Mouse (Mus musculus): ENCODE results near the gene Alox5ap.
A peak's percentile ranks its signal among the peaks of the same experiment; 100 is the strongest.

Alox5ap gene

GRCm38 (mm10) chr5:149316926-149317325 lies 52.4 kb downstream of the Alox5ap start:
- no peak for DNase-seq

DNA sequence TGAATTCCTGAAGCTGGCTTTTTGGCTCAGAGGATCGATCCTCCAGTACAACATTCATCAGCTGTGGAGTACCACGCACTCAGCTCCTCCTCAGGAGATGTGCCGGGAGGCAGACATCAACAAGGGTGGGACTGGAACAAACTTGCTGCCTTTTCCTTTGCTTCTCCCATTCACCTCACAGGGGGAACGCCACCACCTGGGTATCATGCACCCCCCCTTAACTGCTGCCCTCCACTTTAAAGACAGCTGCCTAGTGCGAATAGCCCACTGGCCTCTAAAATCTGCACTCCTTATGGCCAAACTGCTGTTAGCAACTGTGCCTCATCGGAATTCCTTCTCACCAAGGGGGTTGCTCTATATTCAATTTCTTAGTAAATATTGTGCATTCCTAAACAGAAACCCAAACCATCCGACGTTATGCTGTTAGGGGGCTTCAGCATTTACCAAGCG lies 55.3 kb downstream of the Alox5ap start:
- DNase-seq: no peak

- DNase-seq: peak; percentile 86
Measured at GRCm38 (mm10) chr5:149320534-149321482, 56.2 kb downstream of the Alox5ap start.

DNA sequence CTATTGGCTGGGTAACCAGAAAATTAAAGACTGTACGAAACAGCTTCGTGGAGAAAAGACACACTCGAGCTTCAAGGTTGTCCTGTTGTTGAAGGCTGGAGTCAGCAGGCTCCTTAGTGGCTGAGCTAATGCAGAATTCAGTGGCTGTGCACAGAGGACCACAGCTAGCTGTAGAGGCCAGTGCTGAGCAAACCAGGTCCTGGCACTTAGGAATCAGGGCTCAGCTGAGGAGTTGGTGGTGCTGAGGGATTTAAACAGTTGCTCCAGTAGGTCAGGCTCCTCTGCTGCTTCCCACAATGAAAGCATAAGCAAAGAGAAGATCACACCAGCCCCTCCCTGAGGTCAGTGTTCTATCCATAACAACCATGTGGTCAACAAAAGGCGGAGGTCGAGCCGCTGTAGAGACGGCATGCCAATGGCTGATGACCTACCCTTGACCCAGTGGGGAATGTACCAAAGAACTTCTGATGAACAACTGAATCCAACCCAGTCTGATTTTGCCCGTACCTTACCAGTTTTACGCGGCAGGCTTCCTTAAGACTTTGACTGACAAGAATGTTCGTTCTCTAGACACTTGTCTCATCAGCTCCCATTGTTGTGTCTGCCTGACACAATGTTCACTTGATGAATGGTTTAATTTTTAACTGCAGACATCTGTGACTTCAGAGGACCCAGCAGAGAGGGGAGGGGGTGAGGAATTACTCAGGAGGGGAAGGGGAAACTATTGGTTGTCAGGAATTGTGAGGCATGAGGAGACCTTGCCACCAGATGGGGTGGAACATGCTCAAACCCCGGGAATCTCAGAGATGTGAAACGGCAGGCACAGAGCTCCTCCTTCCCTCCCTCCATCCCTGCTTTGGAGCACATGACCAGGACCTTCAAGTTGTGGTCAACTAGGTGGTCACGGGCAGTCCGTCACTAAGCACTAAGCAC lies 57.6 kb downstream of the Alox5ap start:
- DNase-seq: peak; percentile 70

GRCm38 (mm10) chr5:149322938-149323553 lies 58.5 kb downstream of the Alox5ap start:
- DNase-seq: peak; percentile 96

DNA sequence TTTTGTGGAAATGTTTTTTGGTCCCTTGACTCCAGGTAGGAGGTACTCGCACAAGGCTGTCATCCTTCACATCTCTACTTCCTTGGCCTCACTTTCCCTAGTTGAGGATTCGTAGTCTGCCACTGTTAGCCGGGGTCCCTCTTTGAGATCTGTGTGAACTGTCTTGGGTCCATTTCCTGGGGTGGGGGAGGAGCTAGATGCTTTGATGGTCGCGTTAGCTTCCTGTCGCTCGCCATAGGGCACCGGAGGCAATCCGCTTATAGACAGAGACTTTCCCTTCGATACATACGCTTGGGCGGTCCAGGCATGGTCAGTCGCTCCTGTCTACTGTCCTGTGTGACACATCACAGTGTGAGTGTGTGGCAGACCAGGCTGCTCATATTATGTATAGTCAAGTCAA lies 60.2 kb downstream of the Alox5ap start:
- no peak for DNase-seq

DNA sequence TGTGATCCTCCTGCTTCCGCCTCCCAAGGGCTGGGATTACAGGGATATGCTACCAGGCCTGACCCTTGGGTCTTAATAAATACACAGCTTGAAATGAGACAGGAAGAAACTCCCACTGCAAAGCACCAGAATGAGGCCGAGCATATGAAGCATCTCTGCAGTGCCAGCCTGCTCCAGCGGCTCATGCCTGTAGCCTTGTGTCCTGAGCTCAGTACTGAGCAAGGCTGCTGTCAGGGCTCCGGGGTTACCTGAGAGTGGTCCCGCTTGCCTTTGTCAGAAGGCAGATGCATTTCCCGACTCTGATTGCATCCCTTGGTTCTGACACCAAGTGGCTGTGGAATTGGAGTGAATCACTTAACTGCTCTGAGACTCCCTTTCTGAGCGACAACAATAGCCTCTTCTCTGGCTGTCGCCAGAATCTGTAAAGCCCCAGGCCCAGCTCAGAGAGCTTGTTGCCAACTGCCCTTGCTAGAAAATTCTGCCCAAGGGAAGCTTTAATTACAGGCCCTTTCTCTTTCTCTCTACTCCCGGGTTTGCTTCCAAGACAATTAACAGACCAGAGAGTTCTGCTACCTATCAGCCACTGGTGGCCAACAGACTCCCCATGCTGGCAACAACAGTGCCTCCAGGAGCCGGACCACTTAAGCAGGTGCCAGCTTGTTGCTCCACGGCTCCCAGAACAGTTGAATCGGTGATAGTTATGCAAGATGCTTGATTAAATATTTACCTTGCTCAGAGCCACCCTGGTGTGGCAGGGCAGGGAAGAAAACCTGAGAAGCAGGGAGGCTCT lies 64.7 kb downstream of the Alox5ap start:
- DNase-seq: peak; percentile 89

DNA sequence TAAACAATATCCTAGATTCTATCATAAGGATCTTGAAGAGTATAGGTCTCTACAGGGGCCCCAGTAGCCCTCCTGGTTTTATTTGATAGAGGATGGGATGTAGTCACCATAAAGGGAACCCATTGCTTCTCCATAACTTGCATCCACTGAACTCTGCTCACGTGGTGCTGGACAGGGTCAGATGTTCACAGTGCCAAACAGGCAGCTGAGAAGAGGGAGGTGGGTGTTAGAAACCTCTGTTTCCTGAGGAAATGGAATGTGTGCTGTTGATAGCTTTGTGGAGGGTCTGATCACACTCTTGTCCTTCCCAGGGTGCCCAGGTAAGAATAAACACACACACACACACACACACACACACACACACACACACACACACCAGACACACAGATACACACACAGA lies 66.0 kb downstream of the Alox5ap start:
- DNase-seq: peak; percentile 46

- DNase-seq: peak; percentile 84
Measured at GRCm38 (mm10) chr5:149331407-149332143, 67.0 kb downstream of the Alox5ap start.

DNA sequence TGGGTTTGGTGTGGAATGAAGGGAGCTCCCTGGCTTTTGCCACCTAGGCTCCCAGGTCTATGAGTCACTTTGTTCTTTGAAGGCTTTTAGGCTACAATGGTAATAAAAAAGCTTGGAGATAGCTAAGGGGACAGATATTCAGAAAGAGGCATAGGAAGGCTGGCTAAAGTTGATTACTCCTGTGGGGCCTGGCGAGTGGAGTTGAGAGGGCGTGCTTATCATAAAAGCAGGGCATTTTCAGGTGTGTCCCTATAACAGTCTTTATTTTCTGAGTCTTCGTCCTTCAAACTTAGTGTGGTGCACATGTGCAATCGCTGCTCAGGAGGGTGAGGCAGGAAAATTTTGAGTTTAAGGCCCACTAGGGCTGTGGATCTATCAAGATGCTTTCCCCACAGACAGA lies 68.2 kb downstream of the Alox5ap start:
- DNase-seq: no peak

DNA sequence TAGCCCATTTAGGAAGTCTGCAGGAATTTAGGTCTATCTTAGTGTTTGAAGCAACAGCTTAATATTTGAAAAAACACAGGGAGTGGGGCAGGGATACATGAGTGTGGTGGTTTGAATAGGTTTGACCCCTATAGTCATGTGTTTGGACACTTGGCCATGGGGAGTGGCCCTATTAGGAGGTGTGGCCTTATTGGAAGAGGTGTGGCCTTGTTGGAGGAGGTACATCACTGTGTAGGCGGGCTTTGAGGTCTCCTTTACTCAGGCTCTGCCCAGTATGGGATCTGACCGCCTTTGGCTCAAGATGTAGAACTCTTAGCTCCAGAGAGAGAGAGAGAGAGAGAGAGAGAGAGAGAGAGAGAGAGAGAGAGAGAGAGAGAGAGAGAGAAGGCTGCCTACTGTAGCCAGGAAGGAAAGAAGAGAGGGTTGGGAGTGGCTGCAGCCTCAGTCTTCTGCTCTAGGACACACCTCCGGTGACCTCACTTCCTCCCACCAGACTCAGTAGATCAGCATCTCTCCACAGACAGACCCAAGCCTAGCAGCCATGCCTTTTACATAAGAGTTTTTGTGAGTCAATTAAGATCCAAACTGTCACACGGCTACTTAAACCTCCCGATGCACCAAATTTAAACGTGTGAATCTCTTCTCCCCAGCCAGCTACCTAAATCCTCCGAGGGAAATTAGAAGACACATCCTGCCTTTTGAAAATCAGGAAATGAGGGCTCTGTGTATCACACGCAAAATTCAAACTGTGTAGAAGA lies 69.6 kb downstream of the Alox5ap start:
- no peak for DNase-seq

GRCm38 (mm10) chr5:149335009-149335408 lies 70.4 kb downstream of the Alox5ap start:
- DNase-seq: no peak

DNA sequence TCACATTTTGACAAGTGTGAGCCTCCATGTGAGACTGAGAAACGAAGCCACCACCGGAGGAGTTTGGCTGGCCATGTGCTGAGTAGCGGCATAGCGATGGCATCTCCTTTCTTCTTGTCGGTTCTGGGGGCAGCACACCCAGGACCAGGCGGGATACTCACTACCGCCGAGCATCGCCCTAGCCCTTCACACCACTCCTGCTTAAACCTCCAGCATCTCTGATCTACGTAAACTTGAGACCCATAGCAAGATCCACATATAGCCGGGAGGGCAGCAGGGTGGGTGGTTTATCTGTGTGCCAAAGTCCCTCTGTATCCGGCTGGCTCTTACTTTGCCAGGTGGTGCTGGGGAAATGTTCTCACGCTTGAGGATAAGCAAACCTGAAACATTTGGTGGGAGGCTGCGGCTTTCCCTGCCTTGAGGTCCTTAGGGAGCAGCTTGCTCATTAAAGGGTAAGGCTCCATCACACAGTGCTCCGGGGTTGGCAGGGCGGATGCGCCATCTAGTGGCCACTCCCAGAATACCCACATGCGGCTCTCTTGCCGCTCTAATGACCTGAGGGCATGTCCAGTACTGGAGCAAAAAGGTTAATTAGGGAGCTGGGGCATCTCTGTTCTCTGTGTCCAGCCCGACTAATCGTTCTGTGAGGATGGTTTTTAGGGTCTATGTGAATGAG lies 71.1 kb downstream of the Alox5ap start:
- peak; percentile 90 for DNase-seq

GRCm38 (mm10) chr5:149337148-149337547 lies 72.6 kb downstream of the Alox5ap start:
- DNase-seq: no peak
